Mouse (Mus musculus) liver, embryonic 14.5 days (tissue): ENCODE measurements around the gene Fzd9.

ENCODE experiments used
- CTCF ChIP-seq: IDR thresholded peaks from 2 replicates; pipeline ENCODE4 v1.5.1; 2016; ENCODE audit warnings: antibody characterized with exemption, low read depth, control low read depth
- EP300 ChIP-seq: IDR thresholded peaks from 2 replicates; pipeline ENCODE4 v1.6.1; 2016; ENCODE audit warnings: antibody characterized with exemption, low read depth

GRCm38 (mm10) chr5:135286185-135286584, 35.2 kb upstream of the Fzd9 start:
- TF ChIP-seq CTCF = peak; percentile 90
- no peak for TF ChIP-seq EP300
